Mouse (Mus musculus): Measurements from ENCODE around the gene Chn2.

The Chn2 gene

DNA sequence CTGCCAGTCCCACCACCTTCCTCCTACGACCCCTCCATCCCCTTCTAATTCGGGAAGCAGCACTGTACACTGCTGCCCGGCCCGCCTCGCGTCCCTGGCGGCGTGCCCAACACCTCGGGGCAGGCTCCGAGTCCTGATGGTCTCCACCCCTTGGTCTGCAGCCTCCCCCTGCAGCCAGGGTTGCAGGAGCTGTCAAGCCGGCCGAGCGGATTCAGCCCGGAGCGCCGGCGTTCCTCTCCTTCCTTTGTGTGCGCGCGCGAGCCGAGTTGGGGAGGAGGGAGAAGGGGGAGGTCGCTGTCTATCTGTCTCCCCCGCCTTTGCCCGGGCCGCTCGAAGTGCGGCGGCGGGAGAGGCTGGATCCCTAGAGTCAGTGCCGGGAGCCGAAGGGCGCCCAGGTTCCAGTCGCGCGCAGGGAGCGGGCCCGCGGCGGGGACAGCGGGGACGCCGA lies at the start of gene Chn2:
TSS of gene Chn2 (plus strand) at position 198 of the 448 bp plus-strand sequence.
- in situ Hi-C loops (cut with MboI, MseI): loop anchor here (5.0 to 25.0 kb wide), 3 partner anchors 63 to 183 kb away; no protein-coding TSS in a partner anchor

GRCm38 (mm10) chr6:53992386-53992785 lies 47.0 kb upstream of the Chn2 start:
- in situ Hi-C loops (cut with MboI, MseI): no loop called here

GRCm38 (mm10) chr6:53995519-53995918 lies 43.8 kb upstream of the Chn2 start:
- in situ Hi-C loops (cut with MboI, MseI): no loop called here

DNA sequence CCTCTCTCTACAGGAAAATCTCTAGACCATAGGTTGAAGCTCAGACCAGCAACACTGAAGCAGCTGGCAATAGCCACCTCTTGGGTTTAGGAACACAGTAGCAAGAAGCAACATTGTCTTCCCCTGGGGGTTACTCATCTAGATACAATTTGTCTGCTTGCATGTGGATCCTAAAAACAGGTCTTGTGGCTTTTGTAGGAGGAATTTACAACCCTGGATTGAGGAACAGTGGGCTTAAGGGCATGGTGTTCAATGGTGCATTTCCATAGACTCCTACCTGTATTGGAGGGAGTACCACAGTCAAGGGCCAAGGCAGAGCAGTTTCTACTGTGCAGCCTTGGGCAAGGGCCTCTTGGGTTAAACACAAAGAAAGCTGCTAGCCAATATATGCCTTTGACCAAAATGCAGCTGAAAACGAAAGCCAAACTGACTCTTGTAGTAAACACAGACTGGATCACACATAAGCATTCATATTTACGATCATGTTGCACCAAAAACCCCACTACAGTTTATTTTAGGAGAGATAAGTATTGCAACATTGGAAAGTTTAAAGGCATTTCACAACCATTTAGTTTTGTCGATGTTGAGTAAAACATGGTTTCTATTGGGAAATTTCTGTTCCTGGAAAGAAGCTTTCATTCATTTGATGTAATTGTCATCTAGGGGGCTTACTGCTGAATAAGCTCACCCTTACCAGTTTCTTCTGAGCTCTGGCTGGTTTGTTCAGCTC lies 43.0 kb upstream of the Chn2 start:
- in situ Hi-C loops (cut with MboI, MseI): no loop called here

DNA sequence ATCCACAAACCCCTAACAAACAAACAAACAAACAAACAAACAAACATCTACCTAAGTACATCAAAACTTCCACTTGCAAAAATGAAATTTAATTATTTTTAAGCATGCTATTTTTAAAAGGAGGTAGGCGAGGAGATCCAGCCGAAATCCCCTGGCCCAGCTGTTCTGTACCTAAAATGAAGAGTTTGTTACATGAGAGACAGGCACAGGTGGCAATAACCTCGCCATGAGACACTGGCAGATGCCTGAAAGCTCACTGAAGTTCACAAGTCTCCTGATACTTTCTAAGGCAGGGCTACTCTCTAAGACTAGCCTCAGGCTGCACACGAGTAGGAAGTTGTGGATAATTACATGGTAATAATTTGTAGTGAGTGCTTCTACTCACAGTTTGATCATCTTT lies 34.1 kb upstream of the Chn2 start:
- in situ Hi-C loops (cut with MboI, MseI): no loop called here

- in situ Hi-C loops (cut with MboI, MseI): no loop called here
Measured at GRCm38 (mm10) chr6:54008448-54009120, 30.8 kb upstream of the Chn2 start.

GRCm38 (mm10) chr6:54009293-54009692 lies 30.1 kb upstream of the Chn2 start:
- in situ Hi-C loops (cut with MboI, MseI): no loop called here

DNA sequence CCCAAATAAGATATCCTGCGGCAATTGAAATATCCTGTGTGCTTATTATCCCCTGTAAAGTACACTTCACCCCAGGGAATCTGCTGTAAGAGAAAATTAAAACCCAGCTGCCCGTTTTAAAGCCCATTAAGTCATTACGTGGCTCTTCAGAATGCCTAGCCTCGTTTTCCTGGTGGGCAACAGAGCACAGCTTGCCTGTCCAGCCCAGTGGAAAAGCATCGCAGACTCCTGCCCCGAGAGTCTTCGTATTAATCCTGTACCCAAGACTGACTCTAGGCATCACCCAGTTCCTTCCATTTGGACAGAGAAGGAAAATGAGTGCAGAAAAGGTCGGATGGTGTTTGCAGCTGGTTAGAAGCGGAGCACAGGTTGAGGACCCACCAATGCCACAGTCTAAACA lies 29.0 kb upstream of the Chn2 start:
- in situ Hi-C loops (cut with MboI, MseI): no loop called here

GRCm38 (mm10) chr6:54012163-54012562 lies 27.2 kb upstream of the Chn2 start:
- in situ Hi-C loops (cut with MboI, MseI): no loop called here

DNA sequence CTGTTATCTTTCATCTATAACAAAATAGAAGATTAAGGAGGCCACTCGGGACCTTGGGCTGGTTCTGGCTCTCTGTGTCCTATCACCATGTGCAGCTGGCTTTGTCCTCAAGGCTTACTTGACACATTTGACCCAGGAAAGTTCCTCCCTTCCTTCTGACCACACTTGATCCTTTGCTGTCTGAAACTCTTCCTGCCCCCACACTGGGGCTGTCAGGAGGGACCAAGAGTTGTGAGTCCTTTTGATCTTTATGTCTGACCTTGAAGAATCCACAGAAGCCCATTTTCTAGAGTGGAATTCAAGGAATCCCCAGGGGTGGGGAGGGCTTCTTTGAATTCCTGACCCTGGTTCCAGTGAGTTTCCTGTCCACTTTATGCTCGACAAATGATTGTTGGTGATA lies 21.3 kb upstream of the Chn2 start:
- in situ Hi-C loops (cut with MboI, MseI): no loop called here

DNA sequence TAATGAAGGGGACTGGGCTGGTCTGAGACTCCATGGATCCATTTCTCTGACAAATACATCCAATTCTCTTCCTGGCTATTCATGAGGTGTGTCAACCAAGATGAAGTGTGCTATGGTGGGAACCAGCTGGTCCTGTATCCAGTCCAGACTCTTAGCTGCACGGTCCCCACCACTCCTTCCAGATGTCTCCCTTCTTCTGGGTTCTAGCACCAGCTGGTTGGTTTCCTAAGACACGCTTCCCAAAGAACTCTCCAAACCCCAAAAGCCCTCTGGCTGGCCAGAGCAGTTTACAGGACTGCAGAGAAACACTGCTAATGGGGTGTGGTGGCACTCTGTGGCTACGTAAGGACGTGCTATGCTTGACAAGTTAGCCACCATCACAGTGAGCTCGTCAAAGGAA lies 20.5 kb upstream of the Chn2 start:
- in situ Hi-C loops (cut with MboI, MseI): no loop called here

GRCm38 (mm10) chr6:54021123-54021789 lies 18.1 kb upstream of the Chn2 start:
- in situ Hi-C loops (cut with MboI, MseI): no loop called here

GRCm38 (mm10) chr6:54023846-54024245 lies 15.5 kb upstream of the Chn2 start:
- in situ Hi-C loops (cut with MboI, MseI): no loop called here

- in situ Hi-C loops (cut with MboI, MseI): loop anchor here (25.0 kb wide), 1 partner anchor 134 kb away; no protein-coding TSS in a partner anchor
Measured at GRCm38 (mm10) chr6:54028706-54029105, 10.6 kb upstream of the Chn2 start.

- in situ Hi-C loops (cut with MboI, MseI): loop anchor here (25.0 kb wide), 1 partner anchor 132 kb away; no protein-coding TSS in a partner anchor
Measured at GRCm38 (mm10) chr6:54030351-54030750, 9.0 kb upstream of the Chn2 start.

GRCm38 (mm10) chr6:54030776-54031175 lies 8.6 kb upstream of the Chn2 start:
- in situ Hi-C loops (cut with MboI, MseI): loop anchor here (25.0 kb wide), 1 partner anchor 132 kb away; no protein-coding TSS in a partner anchor

- in situ Hi-C loops (cut with MboI, MseI): loop anchor here (25.0 kb wide), 1 partner anchor 128 kb away; no protein-coding TSS in a partner anchor
Measured at GRCm38 (mm10) chr6:54034471-54034870, 4.9 kb upstream of the Chn2 start.

DNA sequence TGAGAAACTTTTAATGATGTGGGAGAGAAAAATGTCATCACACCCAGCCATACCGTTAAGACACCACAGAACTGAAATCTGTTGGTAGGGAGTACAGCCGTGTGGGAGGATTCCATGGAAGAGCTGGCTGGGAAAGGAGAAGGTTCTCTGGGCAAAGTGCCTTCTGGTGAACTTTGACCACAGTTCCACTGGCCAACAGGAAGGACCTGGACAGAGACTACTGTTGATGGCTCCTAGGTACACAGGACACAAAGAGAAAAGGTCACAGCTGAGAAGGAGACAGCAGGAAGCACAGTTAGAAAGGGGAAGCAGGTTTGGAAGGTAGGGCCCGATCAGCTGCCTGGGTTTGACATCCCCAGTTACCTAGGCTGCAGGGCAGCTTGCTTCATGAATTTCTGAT lies 3.8 kb upstream of the Chn2 start:
- in situ Hi-C loops (cut with MboI, MseI): loop anchor here (5.0 to 25.0 kb wide), 3 partner anchors 67 to 187 kb away; no protein-coding TSS in a partner anchor

DNA sequence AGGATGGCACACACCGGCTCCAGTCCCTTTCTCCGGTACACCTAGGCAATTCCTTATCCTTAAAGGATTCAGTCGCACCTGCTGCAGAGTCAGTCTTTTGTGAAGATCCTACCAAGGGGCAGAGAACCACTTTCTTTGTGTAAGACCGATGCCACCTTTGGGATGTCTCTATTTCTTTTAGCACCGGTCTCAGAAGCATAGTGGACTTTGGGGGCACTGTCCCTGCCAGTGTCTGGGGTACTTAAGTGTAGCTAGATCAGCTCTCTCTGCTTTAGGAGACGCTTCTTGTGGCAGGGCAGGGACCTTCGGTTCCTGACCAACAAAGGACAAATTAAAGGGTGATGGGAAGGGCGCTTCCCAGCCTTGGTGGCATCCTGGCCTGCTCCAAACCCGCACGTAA lies 488 bp upstream of the Chn2 start:
- in situ Hi-C loops (cut with MboI, MseI): loop anchor here (5.0 to 25.0 kb wide), 3 partner anchors 63 to 183 kb away; no protein-coding TSS in a partner anchor

- in situ Hi-C loops (cut with MboI, MseI): loop anchor here (5.0 to 25.0 kb wide), 3 partner anchors 62 to 182 kb away; no protein-coding TSS in a partner anchor
Measured at GRCm38 (mm10) chr6:54039805-54040447, 572 bp downstream of the Chn2 start.

DNA sequence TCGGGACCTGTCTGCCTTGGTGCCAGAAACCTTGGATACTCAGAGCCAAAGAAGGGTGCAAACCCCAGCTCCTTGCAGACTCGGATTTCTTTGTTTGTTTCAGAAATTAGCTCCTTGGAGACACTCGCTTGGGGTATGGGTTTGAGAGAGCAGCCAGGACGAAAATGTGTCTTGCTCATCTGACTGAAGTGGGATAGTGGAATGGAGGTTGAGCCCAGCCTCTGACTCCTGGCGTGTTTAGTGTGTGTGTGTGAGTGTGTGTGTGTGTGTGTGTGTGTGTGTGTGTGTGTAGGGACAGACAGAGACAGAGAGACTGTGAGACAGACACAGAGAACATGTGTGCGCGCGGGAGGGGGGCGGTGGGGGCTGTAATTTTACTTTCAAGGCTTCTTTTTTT lies 1.1 kb downstream of the Chn2 start:
- in situ Hi-C loops (cut with MboI, MseI): loop anchor here (25.0 kb wide), 1 partner anchor 122 kb away; no protein-coding TSS in a partner anchor

Data from regulatory T cell (primary cell).